Mouse (Mus musculus): Measurements from ENCODE around the gene Mycbpap. TPM values are rescaled to one million over a fixed set of nuclear protein-coding genes. Genes with fewer than 3 reads are reported as not detected.

Gene Mycbpap
- total RNA-seq, 2 experiments from 2014 or later = 1.4 to 2.1 TPM

GRCm38 (mm10) chr11:94484636-94485035 lies 36.9 kb downstream of the Mycbpap start:
- DNase-seq = no peak
- intact Hi-C loops (cut with DNase I) = loop anchor here (5.0 kb wide), 1 partner anchor 357 kb away; no protein-coding TSS in a partner anchor

DNA sequence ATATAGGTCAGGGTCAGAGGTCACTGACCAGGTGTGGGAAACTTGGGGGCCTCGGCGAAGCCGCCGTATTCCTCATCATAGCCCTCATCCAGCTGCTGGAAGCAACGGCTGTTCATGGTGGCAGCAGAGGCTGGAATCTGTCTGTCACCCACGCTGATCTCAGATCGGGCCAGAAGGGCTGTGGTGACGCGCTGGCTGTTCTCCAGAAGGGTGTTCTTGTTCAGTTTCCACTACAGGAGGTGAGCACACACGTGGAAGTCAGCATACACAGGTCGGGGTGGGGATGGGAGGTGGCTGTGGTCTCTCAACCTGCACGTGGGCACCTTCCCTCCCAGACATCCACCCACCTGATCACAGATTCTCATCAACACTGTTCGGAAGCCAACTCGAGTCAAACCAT lies 37.6 kb downstream of the Mycbpap start:
- intact Hi-C loops (cut with DNase I) = no loop called here
- DNase-seq = no peak

DNA sequence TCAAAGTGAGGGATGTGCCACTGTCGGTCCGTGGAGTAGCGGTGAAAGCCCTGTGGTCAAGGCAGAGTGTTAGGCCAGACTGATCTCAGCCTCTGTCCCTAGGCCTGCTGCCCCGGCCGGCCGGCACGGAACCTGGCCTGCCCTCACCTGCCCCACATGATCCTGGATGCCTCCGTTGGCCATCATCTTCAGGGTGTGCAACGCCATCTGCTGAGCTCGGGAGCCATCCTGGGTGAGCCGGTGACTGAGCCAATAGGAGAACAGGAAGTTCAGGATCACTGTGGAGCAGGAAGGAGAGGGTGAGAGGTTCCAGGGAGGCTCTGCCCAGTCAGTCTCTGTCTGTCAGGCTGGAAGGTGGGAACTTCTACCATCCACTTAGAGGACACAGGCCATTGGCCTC lies 38.1 kb downstream of the Mycbpap start:
- no peak for DNase-seq
- intact Hi-C loops (cut with DNase I) = no loop called here

DNA sequence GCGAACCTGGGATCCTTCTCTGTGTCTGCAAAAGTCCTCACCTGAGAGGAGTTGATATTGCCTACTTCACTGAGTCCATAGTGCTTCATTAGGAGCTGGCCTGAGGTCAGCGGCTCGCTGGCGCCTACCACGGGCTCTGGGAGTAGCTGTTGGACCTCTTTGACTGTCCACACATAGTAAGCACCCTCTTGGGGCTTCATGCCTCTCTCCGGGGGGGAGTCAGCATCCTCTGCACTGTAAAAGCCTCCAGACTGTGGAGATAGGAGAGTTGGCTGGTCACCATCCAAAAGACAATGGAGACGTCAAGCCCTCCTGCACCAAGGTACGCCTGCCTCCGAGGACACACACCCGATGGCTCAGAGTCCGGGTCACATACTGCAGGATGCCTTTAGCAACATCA lies 38.8 kb downstream of the Mycbpap start:
- intact Hi-C loops (cut with DNase I) = no loop called here

DNA sequence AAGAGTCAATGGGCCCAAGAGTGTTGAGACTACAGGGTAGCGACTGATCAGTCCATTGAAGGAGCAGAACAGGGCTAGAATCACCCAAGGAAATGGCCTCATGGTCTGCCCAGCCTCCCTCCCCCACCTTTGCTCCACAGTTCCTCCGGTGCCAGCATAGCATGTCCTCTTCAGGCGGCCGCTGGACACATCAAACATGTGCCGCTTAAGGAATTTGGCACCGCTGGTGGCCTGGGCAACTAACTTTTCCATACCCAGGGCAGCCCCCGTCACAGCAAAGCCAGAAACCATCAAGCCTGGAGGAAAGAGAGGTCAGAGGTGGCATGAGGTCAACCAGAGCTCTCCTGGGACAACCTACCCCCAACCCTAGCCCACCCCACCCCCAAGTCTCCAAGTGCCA lies 39.6 kb downstream of the Mycbpap start:
- DNase-seq = peak in 1 of 2 experiments; percentile 17
- intact Hi-C loops (cut with DNase I) = no loop called here

More for the DNA sequence above, 38.8 kb downstream of the Mycbpap start:
- no peak for DNase-seq

DNA sequence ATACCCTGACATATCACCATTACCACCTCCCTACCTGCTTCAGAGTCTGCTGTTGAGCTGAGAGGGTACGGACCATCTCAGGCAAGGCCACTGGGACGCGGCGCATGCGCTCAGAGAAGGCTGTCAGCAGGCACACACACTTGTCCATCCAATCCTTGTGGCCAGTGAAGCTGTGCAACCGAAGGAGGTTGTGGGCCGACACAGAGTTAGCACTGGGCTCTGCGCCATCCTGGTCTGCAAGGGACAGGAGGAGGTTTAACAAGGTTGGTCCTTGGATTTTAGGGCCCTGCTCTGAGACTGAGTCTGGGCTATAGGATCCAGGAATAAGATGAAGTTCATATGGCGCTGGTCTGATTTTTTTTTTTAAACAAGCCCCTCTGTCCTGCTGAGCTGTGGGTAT lies 41.2 kb downstream of the Mycbpap start:
- intact Hi-C loops (cut with DNase I) = no loop called here
- DNase-seq = no peak

- intact Hi-C loops (cut with DNase I) = no loop called here
Observed at GRCm38 (mm10) chr11:94477651-94478050, 43.9 kb downstream of the Mycbpap start.

DNA sequence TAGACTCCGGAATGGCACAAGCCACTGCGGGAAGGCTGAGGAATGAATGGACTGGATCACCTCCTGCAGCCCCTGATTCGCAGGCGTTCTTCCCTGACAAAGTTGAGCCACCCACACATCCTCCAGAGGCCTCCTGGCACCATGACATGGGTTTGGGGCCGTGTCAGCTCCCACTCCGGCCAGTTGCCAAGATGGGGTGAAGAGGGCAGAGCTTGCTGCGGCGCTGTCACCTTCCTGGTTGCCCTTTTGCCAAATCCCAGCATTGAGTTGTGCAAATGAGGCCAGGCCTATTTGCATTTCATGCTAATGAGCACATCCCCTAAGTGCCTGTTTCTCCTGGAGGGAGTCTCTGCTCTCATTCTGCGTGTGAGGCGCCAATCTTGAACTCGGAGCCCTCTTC lies 45.8 kb downstream of the Mycbpap start:
- no peak for DNase-seq
- intact Hi-C loops (cut with DNase I) = no loop called here

More at GRCm38 (mm10) chr11:94477651-94478050, 43.9 kb downstream of the Mycbpap start:
- DNase-seq = no peak

- DNase-seq = no peak
- intact Hi-C loops (cut with DNase I) = no loop called here
Observed at GRCm38 (mm10) chr11:94474544-94474910, 47.0 kb downstream of the Mycbpap start.

GRCm38 (mm10) chr11:94473707-94474543 lies 47.6 kb downstream of the Mycbpap start, which contains the start of gene Cacna1g:
Cacna1g (minus strand) TSS chr11:94474198.
- peak; percentile 89 for DNase-seq
- intact Hi-C loops (cut with DNase I) = no loop called here

- intact Hi-C loops (cut with DNase I) = no loop called here
- DNase-seq = peak in 1 of 2 experiments; percentile 24
Observed at GRCm38 (mm10) chr11:94472916-94473706, 48.4 kb downstream of the Mycbpap start.

DNA sequence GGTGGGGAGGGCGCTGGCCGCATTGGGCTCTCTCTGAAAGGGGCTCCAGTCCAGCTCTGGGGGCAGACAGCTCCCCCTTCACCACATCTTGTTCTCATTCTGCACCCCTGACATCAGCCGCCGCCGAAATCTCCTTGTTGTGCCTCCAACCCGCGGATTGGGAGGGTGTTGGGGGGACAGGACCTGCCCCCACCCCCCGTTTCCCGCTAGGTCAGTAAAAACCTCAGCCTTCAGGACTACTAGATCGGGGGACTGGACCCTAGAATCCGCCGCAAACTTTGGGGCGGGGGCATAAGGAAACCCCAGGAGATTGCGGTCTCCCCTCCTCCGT lies 49.0 kb downstream of the Mycbpap start:
- intact Hi-C loops (cut with DNase I) = no loop called here
- DNase-seq = no peak

- intact Hi-C loops (cut with DNase I) = no loop called here
- no peak for DNase-seq
Observed at GRCm38 (mm10) chr11:94471740-94472584, 49.6 kb downstream of the Mycbpap start.

DNA sequence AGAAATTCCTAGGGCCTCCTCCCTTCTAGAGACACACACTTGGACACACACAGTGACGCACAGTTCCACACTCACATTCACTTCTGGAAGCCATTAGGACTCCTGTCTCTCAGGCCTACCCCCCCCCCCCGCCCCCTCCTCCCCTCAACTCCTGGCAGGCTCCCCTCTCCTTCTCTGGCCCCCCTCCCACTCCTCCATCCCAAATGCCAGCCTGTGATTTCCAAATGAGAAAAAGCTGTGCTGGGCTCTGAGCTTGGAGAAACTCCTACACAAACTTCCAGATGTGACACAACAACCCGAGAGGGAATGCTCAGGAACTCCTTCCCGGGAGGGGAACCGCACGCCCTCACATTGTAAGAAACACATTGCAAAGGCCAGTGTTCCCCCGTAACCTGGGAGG lies 51.2 kb downstream of the Mycbpap start:
- intact Hi-C loops (cut with DNase I) = no loop called here
- DNase-seq = no peak

DNA sequence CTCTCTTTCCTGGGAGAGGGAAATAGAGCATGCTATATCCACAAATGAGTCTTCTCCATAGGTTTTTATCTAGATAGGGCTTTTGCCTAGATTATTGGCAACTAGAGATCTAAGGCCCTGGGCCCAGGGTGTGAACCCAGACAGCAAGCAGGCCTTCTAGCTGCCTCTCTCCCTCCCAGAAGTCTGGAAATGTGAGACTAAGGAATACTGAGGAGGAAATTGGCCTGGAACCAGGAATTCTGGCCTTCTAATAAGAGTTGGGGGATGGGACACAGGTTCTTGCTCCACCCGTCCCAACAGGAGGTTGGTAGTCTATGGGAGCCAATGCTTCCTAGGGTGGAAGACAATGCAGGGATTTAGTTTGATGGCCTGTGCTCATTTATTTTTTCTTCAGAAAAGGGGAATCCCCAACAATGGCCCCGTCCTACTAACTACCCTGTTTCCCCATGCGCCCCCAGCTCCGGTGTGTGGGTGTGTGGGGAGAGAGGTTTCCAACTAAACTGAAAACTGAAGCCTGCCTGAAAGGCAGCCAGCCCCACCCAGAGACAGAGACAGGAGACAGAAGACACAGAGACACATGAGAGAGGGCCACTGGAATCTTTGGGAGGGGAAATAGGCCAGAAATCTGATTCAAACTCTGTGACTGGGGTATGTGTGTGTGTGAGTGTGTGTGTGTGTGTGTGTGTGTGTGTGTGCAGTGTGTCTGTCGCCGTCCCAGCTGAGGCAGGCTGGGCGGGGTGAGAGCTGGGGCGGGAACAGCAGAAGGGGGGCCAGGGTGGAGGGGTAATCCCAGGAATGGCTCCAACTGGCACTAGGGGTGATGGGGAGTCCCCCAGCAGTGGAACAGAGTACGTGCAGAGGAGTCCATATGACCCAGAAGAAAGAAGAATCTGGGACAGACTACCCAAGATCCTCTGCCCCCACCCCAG lies 52.1 kb downstream of the Mycbpap start:
- intact Hi-C loops (cut with DNase I) = no loop called here
- peak; percentile 42 to 57 for DNase-seq

GRCm38 (mm10) chr11:94468582-94469064 lies 52.9 kb downstream of the Mycbpap start:
- no peak for DNase-seq
- intact Hi-C loops (cut with DNase I) = no loop called here

GRCm38 (mm10) chr11:94466333-94466855 lies 55.1 kb downstream of the Mycbpap start:
- DNase-seq = no peak
- intact Hi-C loops (cut with DNase I) = no loop called here

DNA sequence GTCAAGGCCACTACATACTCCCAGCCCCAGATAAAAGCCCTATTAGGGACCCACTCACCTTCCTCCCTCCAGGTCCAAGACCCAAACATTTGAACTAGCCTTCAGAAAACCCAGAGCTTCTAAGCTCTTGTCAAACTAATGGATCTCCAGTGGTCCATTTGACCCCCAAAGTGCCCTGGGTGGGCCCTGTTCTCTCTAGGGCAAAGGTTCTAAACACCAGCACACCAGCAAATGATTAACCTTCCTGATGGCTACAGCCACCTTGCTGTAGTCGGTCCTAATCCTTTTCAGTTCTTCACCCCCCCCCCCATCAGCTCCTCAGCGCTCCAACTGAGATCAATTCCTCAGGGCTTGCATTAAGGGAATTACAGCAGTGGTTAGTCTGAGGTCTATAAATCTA lies 57.4 kb downstream of the Mycbpap start:
- no peak for DNase-seq
- intact Hi-C loops (cut with DNase I) = no loop called here

- intact Hi-C loops (cut with DNase I) = no loop called here
- DNase-seq = no peak
Observed at GRCm38 (mm10) chr11:94461856-94462255, 59.7 kb downstream of the Mycbpap start.
